In the genomic region with DNA sequence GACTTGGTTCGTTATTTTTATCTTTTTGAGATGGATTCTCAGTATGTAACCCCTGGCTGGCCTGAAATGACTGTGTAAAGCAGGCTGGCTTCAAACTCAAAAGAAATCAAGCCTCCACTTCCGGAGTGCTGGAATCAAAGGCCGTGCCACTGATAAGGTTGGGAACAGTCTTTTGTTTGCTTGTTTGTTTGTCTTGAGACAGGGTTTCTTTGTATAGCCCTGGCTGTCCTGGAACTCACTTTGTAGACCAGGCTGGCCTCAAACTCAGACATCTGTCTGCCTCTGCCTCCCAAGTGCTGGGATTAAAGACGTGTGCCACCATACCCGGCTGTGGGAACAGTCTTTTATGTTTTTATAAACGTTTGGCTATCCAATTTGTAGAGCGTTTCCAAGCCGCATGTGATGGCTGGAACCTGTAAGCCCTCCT, we compare ENCODE assay signal across 8 mouse cellular contexts. TPM values are rescaled to one million over a fixed set of nuclear protein-coding genes. Genes with fewer than 3 reads are reported as not detected.
A peak's percentile ranks its signal among the peaks of the same experiment; 100 is the strongest.
DNase-seq lines count a peak whose midpoint lies in the region; ATAC-seq and TF ChIP-seq lines count a peak whose summit lies in the region.

No protein-coding gene starts in this region.

- no peak for TF ChIP-seq RAD21 in CH12.LX (IDR thresholded peaks at IDR 0.05; ENCODE audit: low read depth, low read length)

- H3K4me3 ChIP-seq in CH12.LX (replicated peaks in 1 of 3; ENCODE audit: low read depth in 2 of 3, low read length in 2 of 3, poor library complexity in 1 of 3): peak overlapping the region; percentile 80 to 93 (median 86)
- H3K4me3 ChIP-seq in forebrain, embryonic 15.5 days: peak overlapping the region; percentile 66
- peak overlapping the region; percentile 66 for H3K4me3 ChIP-seq in liver, embryonic 15.5 days (replicated peaks)

- no peaks in the 10 kb centered on the region for H3K27me3 ChIP-seq in CH12.LX (replicated peaks)
- H3K27me3 ChIP-seq in forebrain, embryonic 15.5 days: no peaks in the 10 kb centered on the region
- no peaks in the 10 kb centered on the region for H3K27me3 ChIP-seq in liver, embryonic 15.5 days

- no peak overlapping the region for H3K27ac ChIP-seq in CH12.LX (ENCODE audit: insufficient read depth, low read depth)
- peak overlapping the region; percentile 94 for H3K27ac ChIP-seq in forebrain, embryonic 15.5 days (replicated peaks)
- H3K27ac ChIP-seq in liver, embryonic 15.5 days (replicated peaks): peak overlapping the region; percentile 69

- peaks cover 5 to 16% of the 10 kb centered on the region in 2 experiments; a peak in 3 of 4 replicates for H3K4me1 ChIP-seq in CH12.LX (ENCODE audit: control insufficient read depth in 1 of 2, insufficient read depth in 2 of 2)
- peaks cover 18% of the 10 kb centered on the region for H3K4me1 ChIP-seq in forebrain, embryonic 15.5 days
- H3K4me1 ChIP-seq in liver, embryonic 15.5 days (replicated peaks): peaks cover 19% of the 10 kb centered on the region

- no peak for TF ChIP-seq POLR2A in CH12.LX (IDR thresholded peaks at IDR 0.05; ENCODE audit: low read depth, low read length)

- H3K36me3 ChIP-seq in CH12.LX (replicated peaks in 1 of 2; ENCODE audit: control insufficient read depth in 1 of 2, insufficient read depth in 1 of 2, low read length in 1 of 2): peaks cover 29 to 50% of the 10 kb centered on the region in 2 experiments
- H3K36me3 ChIP-seq in forebrain, embryonic 15.5 days: peaks cover 25% of the 10 kb centered on the region
- H3K36me3 ChIP-seq in liver, embryonic 15.5 days (replicated peaks): peaks cover 26% of the 10 kb centered on the region

- H3K79me2 ChIP-seq in CH12.LX (replicated peaks; ENCODE audit: control insufficient read depth, extremely low read depth, insufficient read depth, poor library complexity, severe bottlenecking): peaks cover 13% of the 10 kb centered on the region; the same call in 1 of the 2 replicates

- H3K4me2 ChIP-seq in CH12.LX (ENCODE audit: insufficient read depth, low read depth, poor library complexity, severe bottlenecking): peak overlapping the region; percentile 93
- H3K4me2 ChIP-seq in forebrain, embryonic 15.5 days (replicated peaks): peak overlapping the region; percentile 62
- H3K4me2 ChIP-seq in liver, embryonic 15.5 days: peak overlapping the region; percentile 97

- H3K9me3 ChIP-seq in CH12.LX (replicated peaks; ENCODE audit: low read length): no peaks in the 10 kb centered on the region
- no peaks in the 10 kb centered on the region for H3K9me3 ChIP-seq in forebrain, embryonic 15.5 days
- no peaks in the 10 kb centered on the region for H3K9me3 ChIP-seq in liver, embryonic 15.5 days (replicated peaks)

- in situ Hi-C loops in CH12.LX (cut with MboI; ENCODE audit: low pct_ligation_motif_present, low pct_unique_long_range_greater_than_20kb, low sequenced_read_pairs): no loop called here

- dilution Hi-C loops in CH12.LX (cut with MboI; ENCODE audit: extremely low pct_ligation_motif_present, extremely low pct_unique_long_range_greater_than_20kb, low sequenced_read_pairs): no loop called here

- 28% methylated on average over 8 of the region's 8 CpGs for WGBS in forebrain, embryonic 15.5 days
- WGBS in liver, embryonic 15.5 days (ENCODE audit: insufficient replicate concordance): 25% methylated on average over 8 of the region's 8 CpGs

- TF ChIP-seq EP300 in CH12.LX (IDR thresholded peaks at IDR 0.05; ENCODE audit: low read length): no peak

- DNase-seq in 3T3-L1 (ENCODE audit: low read depth, low spot score) (peak; percentile 19), CH12.LX (ENCODE audit: extremely low read depth) (peak; percentile 38)
- no peak for DNase-seq in yolk sac, embryonic 10.5 days (ENCODE audit: low spot score)
- no peak for DNase-seq in thymus, postnatal 25 days
- DNase-seq in adrenal gland, adult 2 months: no peak

- TF ChIP-seq CTCF in CH12.LX (conservative IDR thresholded peaks at IDR 0.05 in 1 of 2, IDR thresholded peaks at IDR 0.05 in 1 of 2; ENCODE audit: low read depth in 2 of 2, low read length in 2 of 2): no peak

- H3K9ac ChIP-seq in CH12.LX (ENCODE audit: insufficient read depth, low read depth): peak overlapping the region; percentile 77
- H3K9ac ChIP-seq in forebrain, embryonic 15.5 days (replicated peaks): peak overlapping the region; percentile 77
- peak overlapping the region; percentile 59 for H3K9ac ChIP-seq in liver, embryonic 15.5 days

- 0 out of 2 replicates have a peak, but pooled peaks have one; percentile 3 for ATAC-seq in forebrain, embryonic 15.5 days (replicated peaks)
- ATAC-seq in liver, embryonic 15.5 days (ENCODE audit: insufficient read depth): peak; percentile 10; the same call in 1 of the 2 replicates
- no peak for ATAC-seq in megakaryocyte-erythroid progenitor cell, adult 5-6 weeks (replicated peaks; ENCODE audit: low FRiP score, low TSS enrichment, poor library complexity, severe bottlenecking)

TF ChIP-seq in CH12.LX, 34 proteins besides CTCF, POLR2A, EP300 and RAD21:
- no peak for TF ChIP-seq TBP (conservative IDR thresholded peaks at IDR 0.05; ENCODE audit: low read depth, low read length)
- no peak for TF ChIP-seq ZKSCAN1 (IDR thresholded peaks at IDR 0.05; ENCODE audit: borderline replicate concordance, low read depth, low read length)
- no peak for TF ChIP-seq USF1 (IDR thresholded peaks at IDR 0.05; ENCODE audit: low read depth, low read length)
- no peak for TF ChIP-seq MEF2A (IDR thresholded peaks at IDR 0.05; ENCODE audit: borderline replicate concordance, low read depth, low read length)
- no peak for TF ChIP-seq MAFK (IDR thresholded peaks at IDR 0.05; ENCODE audit: insufficient replicate concordance, low read length)
- TF ChIP-seq UBTF (IDR thresholded peaks at IDR 0.05; ENCODE audit: low read depth, low read length): no peak
- TF ChIP-seq USF2 (conservative IDR thresholded peaks at IDR 0.05; ENCODE audit: low read depth, low read length): no peak
- no peak for TF ChIP-seq ETS1 (conservative IDR thresholded peaks at IDR 0.05; ENCODE audit: low read depth, low read length)
- no peak for TF ChIP-seq MAX (IDR thresholded peaks at IDR 0.05; ENCODE audit: low read length)
- no peak for TF ChIP-seq CHD1 (IDR thresholded peaks at IDR 0.05; ENCODE audit: low read depth, low read length)
- TF ChIP-seq BHLHE40 (IDR thresholded peaks at IDR 0.05; ENCODE audit: low read depth, low read length): no peak
- TF ChIP-seq TCF12 (IDR thresholded peaks at IDR 0.05; ENCODE audit: low read depth, low read length): no peak
- TF ChIP-seq E2F4 (IDR thresholded peaks at IDR 0.05; ENCODE audit: insufficient replicate concordance, low read depth, low read length): no peak
- TF ChIP-seq JUND (conservative IDR thresholded peaks at IDR 0.05; ENCODE audit: low read depth, low read length): no peak
- no peak for TF ChIP-seq MYC (IDR thresholded peaks at IDR 0.05; ENCODE audit: low read depth, low read length)
- no peak for TF ChIP-seq POLR2AphosphoS2 (IDR thresholded peaks at IDR 0.05; ENCODE audit: low read depth, low read length)
- no peak for TF ChIP-seq RCOR1 (conservative IDR thresholded peaks at IDR 0.05; ENCODE audit: low read depth, low read length)
- TF ChIP-seq NRF1 (IDR thresholded peaks at IDR 0.05; ENCODE audit: low read depth, low read length): no peak
- no peak for TF ChIP-seq PAX5 (IDR thresholded peaks at IDR 0.05; ENCODE audit: low read length)
- TF ChIP-seq MXI1 (IDR thresholded peaks at IDR 0.05; ENCODE audit: low read depth, low read length): no peak

RNA-seq across cellular contexts. Expression of gene Msto1, which starts 0.6 kb away (rescaled TPM):
- total RNA-seq in CH12.LX (2012; rRNA removed) (59.7 and 71.2 TPM in 2 replicates), CH12.LX (2014; rRNA removed) (63.5 and 70.7 TPM in 2 replicates)
- 70.2 and 72.7 TPM in 2 replicates for polyA plus RNA-seq in CH12.LX (2012; ENCODE audit: insufficient read length, low read depth)
- polyA plus RNA-seq in forebrain, embryonic 15.5 days (2015; fragmentation: Nextera tagmentation; extraction: Ambion mirVana): 42.2 and 45.2 TPM in 2 replicates
- polyA plus RNA-seq in liver, embryonic 15.5 days (2015; fragmentation: Nextera tagmentation; extraction: Ambion mirVana): 12.0 and 12.9 TPM in 2 replicates
- 23.7 and 36.2 TPM in 2 replicates for total RNA-seq in megakaryocyte-erythroid progenitor cell, adult 5-6 weeks (2014; fragmentation: Nextera tagmentation)
- total RNA-seq in megakaryocyte-erythroid progenitor cell, adult 5-6 weeks (2017): 30.0 and 33.5 TPM in 2 replicates
- total RNA-seq in adrenal gland, adult 2 months (2021): 10 to 100 TPM; 18.9 to 25.2 TPM
- polyA plus RNA-seq in adrenal gland, adult 2 months (2012; rRNA removed): 28.4 and 30.2 TPM in 2 replicates

RNA-seq across cellular contexts. Expression of gene Ash1l, which starts 36.0 kb away (rescaled TPM):
- total RNA-seq in CH12.LX (2012; rRNA removed) (5.7 and 5.8 TPM in 2 replicates), CH12.LX (2014; rRNA removed) (2.8 and 2.9 TPM in 2 replicates)
- 9.3 and 9.7 TPM in 2 replicates for polyA plus RNA-seq in CH12.LX (2012; ENCODE audit: insufficient read length, low read depth)
- polyA plus RNA-seq in forebrain, embryonic 15.5 days (2015; fragmentation: Nextera tagmentation; extraction: Ambion mirVana): 23.5 and 23.7 TPM in 2 replicates
- polyA plus RNA-seq in liver, embryonic 15.5 days (2015; fragmentation: Nextera tagmentation; extraction: Ambion mirVana): 4.8 and 5.2 TPM in 2 replicates
- 41.9 and 49.7 TPM in 2 replicates for total RNA-seq in megakaryocyte-erythroid progenitor cell, adult 5-6 weeks (2014; fragmentation: Nextera tagmentation)
- 22.7 and 25.0 TPM in 2 replicates for total RNA-seq in megakaryocyte-erythroid progenitor cell, adult 5-6 weeks (2017)
- 10 to 100 TPM; 38.3 to 57.0 TPM for total RNA-seq in adrenal gland, adult 2 months (2021)
- polyA plus RNA-seq in adrenal gland, adult 2 months (2012; rRNA removed): 3.9 and 4.9 TPM in 2 replicates

RNA-seq across cellular contexts. Expression of gene Dap3, which starts 36.6 kb away (rescaled TPM):
- total RNA-seq in CH12.LX (2012; rRNA removed): 114 and 128 TPM in 2 replicates
- 169 and 182 TPM in 2 replicates for total RNA-seq in CH12.LX (2014; rRNA removed)
- polyA plus RNA-seq in CH12.LX (2012; ENCODE audit: insufficient read length, low read depth): 145 and 151 TPM in 2 replicates
- 163 and 167 TPM in 2 replicates for polyA plus RNA-seq in forebrain, embryonic 15.5 days (2015; fragmentation: Nextera tagmentation; extraction: Ambion mirVana)
- 84.3 and 88.9 TPM in 2 replicates for polyA plus RNA-seq in liver, embryonic 15.5 days (2015; fragmentation: Nextera tagmentation; extraction: Ambion mirVana)
- 226 and 303 TPM in 2 replicates for total RNA-seq in megakaryocyte-erythroid progenitor cell, adult 5-6 weeks (2014; fragmentation: Nextera tagmentation)
- 98.3 and 153 TPM in 2 replicates for total RNA-seq in megakaryocyte-erythroid progenitor cell, adult 5-6 weeks (2017)
- total RNA-seq in adrenal gland, adult 2 months (2021): 100 to 1,000 TPM; 129 to 130 TPM
- polyA plus RNA-seq in adrenal gland, adult 2 months (2012; rRNA removed): 26.2 and 30.4 TPM in 2 replicates

Comparison
In these comparisons a context has a peak if more than half of its experiments do, and no peak if none do; other contexts are left out.
1. DNase-seq: peak in 3T3-L1 (single experiment) and CH12.LX (single experiment); none in yolk sac, embryonic 10.5 days (single experiment), thymus, postnatal 25 days (single experiment) and adrenal gland, adult 2 months (single experiment).
2. Peak in every context shown above with its lines, with median percentiles within 50 percentile points of each other: H3K4me2 ChIP-seq, H3K4me3 ChIP-seq and H3K9ac ChIP-seq.